Mouse (Mus musculus): ENCODE results near the gene Rasal1. TPM values are rescaled to one million over a fixed set of nuclear protein-coding genes. Genes with fewer than 3 reads are reported as not detected.

Rasal1 gene
- polyA plus RNA-seq, 1 experiment from 2014 or later = 0.27 TPM

DNA sequence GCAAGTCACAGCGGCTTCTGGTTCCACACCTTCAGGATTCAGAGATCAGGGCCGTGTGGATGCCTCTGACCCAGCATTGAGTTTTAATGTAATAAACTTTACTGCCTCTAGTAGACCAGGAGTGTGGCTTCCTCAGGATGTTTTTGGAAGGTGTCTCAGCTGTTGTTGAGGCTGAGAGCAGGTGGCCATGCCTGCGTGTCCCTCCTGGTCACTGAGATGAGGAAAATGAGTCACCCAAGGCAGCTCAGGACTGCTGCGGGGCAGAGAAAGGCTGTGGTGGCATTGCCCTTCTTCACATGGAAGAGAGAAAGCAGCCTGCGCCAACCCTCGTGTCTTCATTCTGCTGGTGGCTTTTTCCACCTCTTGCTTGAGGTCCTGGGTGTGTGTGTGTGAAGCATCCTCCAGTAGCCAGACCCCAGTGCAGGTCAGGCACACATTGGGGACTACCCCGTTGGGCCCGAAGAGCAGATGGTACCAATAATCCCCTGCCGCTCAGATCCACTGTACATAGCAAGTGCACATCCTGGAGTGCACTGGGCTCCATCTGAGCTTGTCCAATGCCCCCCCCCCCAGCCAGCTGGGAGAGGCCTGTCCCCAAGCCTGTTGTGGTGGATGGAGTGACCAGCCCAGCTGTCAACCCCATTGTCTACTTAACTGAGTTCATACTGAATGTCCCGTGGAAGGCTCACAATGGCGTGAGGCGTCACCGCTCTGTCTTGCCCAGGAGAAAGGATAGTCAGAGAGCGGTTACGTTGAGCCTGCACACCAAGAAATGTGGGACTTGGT lies 20.9 kb upstream of the Rasal1 start:
- Histone ChIP-seq H3K27ac (ENCODE audit: low read depth, low read length) (no peak overlapping the region), H3K4me2 (no peak overlapping the region), H3K4me1 (ENCODE audit: control insufficient read depth, insufficient read depth, low read length) (peaks cover 7% of the 10 kb centered on the region; the same call in 1 of the 2 replicates), H3K9ac (ENCODE audit: low read depth, low read length) (no peak overlapping the region), H3K36me3 (ENCODE audit: control insufficient read depth, insufficient read depth, low read length) (peaks cover 19% of the 10 kb centered on the region), H3K27me3 (ENCODE audit: control insufficient read depth, insufficient read depth, low read length) (peaks cover 4% of the 10 kb centered on the region), H3K9me3 (replicated peaks; ENCODE audit: control insufficient read depth, low read length) (peaks cover 5% of the 10 kb centered on the region; the same call in 1 of the 2 replicates), H3K4me3 (ENCODE audit: low read depth, low read length) (no peak overlapping the region)
- no peak for ATAC-seq (replicated peaks; ENCODE audit: insufficient number of reproducible peaks, low FRiP score, low TSS enrichment)
- 90% methylated on average over 15 of the region's 15 CpGs for WGBS (ENCODE audit: insufficient replicate concordance)

DNA sequence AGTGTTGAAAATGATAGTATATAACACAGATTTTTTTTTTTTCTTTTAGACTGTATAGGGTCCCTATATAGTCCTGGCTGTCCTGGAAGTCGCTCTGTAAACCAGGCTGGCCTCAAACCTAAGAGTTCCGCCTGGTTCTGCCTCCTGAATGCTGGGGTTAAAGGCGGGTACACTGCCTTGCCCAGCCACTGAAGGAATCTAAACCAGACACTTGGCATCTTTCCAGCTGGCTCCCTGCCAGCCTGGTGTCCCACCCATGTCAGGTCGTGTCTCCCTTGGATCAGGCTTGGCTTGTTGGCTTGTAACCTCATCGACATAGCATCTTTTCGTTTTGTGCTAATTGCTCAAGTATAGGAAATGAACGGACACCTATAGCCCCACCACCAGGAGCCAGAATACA lies 20.0 kb upstream of the Rasal1 start:
- peaks cover 19% of the 10 kb centered on the region for H3K36me3 ChIP-seq (ENCODE audit: control insufficient read depth, insufficient read depth, low read length)
- H3K9ac ChIP-seq (ENCODE audit: low read depth, low read length) = no peak overlapping the region
- ATAC-seq (replicated peaks; ENCODE audit: insufficient number of reproducible peaks, low FRiP score, low TSS enrichment) = 0 out of 2 replicates have a peak, but pooled peaks have one; percentile 5
- WGBS (ENCODE audit: insufficient replicate concordance) = 57% methylated on average over 7 of the region's 7 CpGs
- no peak overlapping the region for H3K4me2 ChIP-seq
- H3K4me3 ChIP-seq (ENCODE audit: low read depth, low read length) = no peak overlapping the region
- H3K27ac ChIP-seq (ENCODE audit: low read depth, low read length) = no peak overlapping the region
- H3K9me3 ChIP-seq (replicated peaks; ENCODE audit: control insufficient read depth, low read length) = peaks cover 5% of the 10 kb centered on the region; the same call in 1 of the 2 replicates
- peaks cover 4% of the 10 kb centered on the region for H3K27me3 ChIP-seq (ENCODE audit: control insufficient read depth, insufficient read depth, low read length)
- H3K4me1 ChIP-seq (ENCODE audit: control insufficient read depth, insufficient read depth, low read length) = peaks cover 7% of the 10 kb centered on the region; the same call in 1 of the 2 replicates

GRCm38 (mm10) chr5:120631128-120631527 lies 17.5 kb upstream of the Rasal1 start:
- no peak overlapping the region for H3K27ac ChIP-seq (ENCODE audit: low read depth, low read length)
- peaks cover 15% of the 10 kb centered on the region for H3K4me1 ChIP-seq (ENCODE audit: control insufficient read depth, insufficient read depth, low read length)
- H3K9ac ChIP-seq (ENCODE audit: low read depth, low read length) = no peak overlapping the region
- H3K27me3 ChIP-seq (ENCODE audit: control insufficient read depth, insufficient read depth, low read length) = peaks cover 4% of the 10 kb centered on the region
- peaks cover 5% of the 10 kb centered on the region; the same call in 1 of the 2 replicates for H3K9me3 ChIP-seq (replicated peaks; ENCODE audit: control insufficient read depth, low read length)
- 6% methylated on average over 29 of the region's 29 CpGs for WGBS (ENCODE audit: insufficient replicate concordance)
- ATAC-seq (replicated peaks; ENCODE audit: insufficient number of reproducible peaks, low FRiP score, low TSS enrichment) = no peak
- peak overlapping the region; percentile 25; the same call in 1 of the 2 replicates for H3K4me3 ChIP-seq (ENCODE audit: low read depth, low read length)
- H3K4me2 ChIP-seq = peak overlapping the region; percentile 66
- peaks cover 13% of the 10 kb centered on the region for H3K36me3 ChIP-seq (ENCODE audit: control insufficient read depth, insufficient read depth, low read length)

- ATAC-seq (replicated peaks; ENCODE audit: insufficient number of reproducible peaks, low FRiP score, low TSS enrichment) = no peak
- H3K27me3 ChIP-seq (ENCODE audit: control insufficient read depth, insufficient read depth, low read length) = peaks cover 4% of the 10 kb centered on the region
- peaks cover 5% of the 10 kb centered on the region; the same call in 1 of the 2 replicates for H3K9me3 ChIP-seq (replicated peaks; ENCODE audit: control insufficient read depth, low read length)
- WGBS (ENCODE audit: insufficient replicate concordance) = 86% methylated on average over 5 of the region's 5 CpGs
- peaks cover 10% of the 10 kb centered on the region for H3K36me3 ChIP-seq (ENCODE audit: control insufficient read depth, insufficient read depth, low read length)
- no peak overlapping the region for H3K27ac ChIP-seq (ENCODE audit: low read depth, low read length)
- peaks cover 15% of the 10 kb centered on the region for H3K4me1 ChIP-seq (ENCODE audit: control insufficient read depth, insufficient read depth, low read length)
- H3K4me3 ChIP-seq (ENCODE audit: low read depth, low read length) = no peak overlapping the region
- no peak overlapping the region for H3K4me2 ChIP-seq
- H3K9ac ChIP-seq (ENCODE audit: low read depth, low read length) = no peak overlapping the region
These were observed 16.7 kb upstream of the Rasal1 start for GRCm38 (mm10) chr5:120631892-120632291.

- H3K9me3 ChIP-seq (replicated peaks; ENCODE audit: control insufficient read depth, low read length) = peaks cover 5% of the 10 kb centered on the region; the same call in 1 of the 2 replicates
- no peaks in the 10 kb centered on the region for H3K36me3 ChIP-seq (ENCODE audit: control insufficient read depth, insufficient read depth, low read length)
- no peak within 1 kb of the TSS for H3K9ac ChIP-seq (ENCODE audit: low read depth, low read length)
- H3K4me3 ChIP-seq (ENCODE audit: low read depth, low read length) = no peak within 1 kb of the TSS
- no peak within 1 kb of the TSS for H3K27ac ChIP-seq (ENCODE audit: low read depth, low read length)
- WGBS (ENCODE audit: insufficient replicate concordance) = 42% methylated on average over 9 of the region's 9 CpGs
- no peak for ATAC-seq (replicated peaks; ENCODE audit: insufficient number of reproducible peaks, low FRiP score, low TSS enrichment)
- peaks cover 4% of the 10 kb centered on the region for H3K27me3 ChIP-seq (ENCODE audit: control insufficient read depth, insufficient read depth, low read length)
- H3K4me2 ChIP-seq = no peak within 1 kb of the TSS
- H3K4me1 ChIP-seq (ENCODE audit: control insufficient read depth, insufficient read depth, low read length) = peaks cover 8% of the 10 kb centered on the region
These were observed 14.5 kb upstream of the Rasal1 start, which contains the start of gene Cfap73 for GRCm38 (mm10) chr5:120634131-120634530. Gene Cfap73 (minus strand): TSS chr5:120634235.

DNA sequence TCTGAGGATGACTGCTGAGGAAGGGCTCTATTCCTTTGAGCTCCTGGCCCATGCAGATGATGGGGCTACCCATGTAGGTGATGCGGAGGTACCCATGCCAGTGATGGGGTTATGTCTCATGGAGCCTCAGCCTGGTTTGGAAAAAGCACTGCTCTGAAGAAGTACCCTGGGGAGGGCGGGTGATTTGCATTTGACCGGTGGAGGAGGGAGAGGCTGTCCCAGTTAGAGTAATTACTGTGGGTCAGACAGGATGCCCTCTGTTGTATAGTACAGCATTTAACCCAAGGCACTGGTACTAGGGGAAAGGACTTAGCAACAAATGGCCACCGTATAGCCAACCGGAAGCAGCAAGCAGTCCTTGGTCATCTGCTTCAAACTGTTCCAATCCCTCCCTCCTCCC lies 13.8 kb upstream of the Rasal1 start:
- H3K9ac ChIP-seq (ENCODE audit: low read depth, low read length) = no peak overlapping the region
- H3K27me3 ChIP-seq (ENCODE audit: control insufficient read depth, insufficient read depth, low read length) = peaks cover 4% of the 10 kb centered on the region
- H3K9me3 ChIP-seq (replicated peaks; ENCODE audit: control insufficient read depth, low read length) = peaks cover 5% of the 10 kb centered on the region; the same call in 1 of the 2 replicates
- H3K4me1 ChIP-seq (ENCODE audit: control insufficient read depth, insufficient read depth, low read length) = peaks cover 8% of the 10 kb centered on the region
- no peaks in the 10 kb centered on the region for H3K36me3 ChIP-seq (ENCODE audit: control insufficient read depth, insufficient read depth, low read length)
- no peak overlapping the region for H3K4me3 ChIP-seq (ENCODE audit: low read depth, low read length)
- H3K4me2 ChIP-seq = no peak overlapping the region
- no peak overlapping the region for H3K27ac ChIP-seq (ENCODE audit: low read depth, low read length)
- no peak for ATAC-seq (replicated peaks; ENCODE audit: insufficient number of reproducible peaks, low FRiP score, low TSS enrichment)
- 57% methylated on average over 5 of the region's 5 CpGs for WGBS (ENCODE audit: insufficient replicate concordance)

DNA sequence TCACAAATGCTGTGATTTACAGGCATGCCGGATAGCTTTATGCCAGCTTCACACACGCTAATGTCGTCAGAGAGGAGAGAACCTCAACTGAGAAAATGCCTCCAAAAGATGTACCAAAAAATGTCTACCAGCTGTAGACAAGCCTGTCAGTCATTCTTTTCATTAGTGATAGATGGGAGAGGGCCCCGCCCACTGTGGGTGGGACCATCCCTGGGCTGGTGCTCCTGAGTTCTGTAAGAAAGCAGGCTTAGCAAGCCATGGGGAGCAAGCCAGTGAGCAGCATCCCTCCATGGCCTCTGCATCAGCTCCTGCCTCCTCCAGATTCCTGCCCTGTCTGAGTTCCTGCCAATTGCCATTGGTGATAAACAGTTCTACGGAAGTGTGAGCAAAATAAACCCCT lies 13.0 kb upstream of the Rasal1 start:
- H3K4me1 ChIP-seq (ENCODE audit: control insufficient read depth, insufficient read depth, low read length) = peaks cover 8% of the 10 kb centered on the region
- H3K9ac ChIP-seq (ENCODE audit: low read depth, low read length) = no peak overlapping the region
- H3K4me2 ChIP-seq = no peak overlapping the region
- peaks cover 5% of the 10 kb centered on the region; the same call in 1 of the 2 replicates for H3K9me3 ChIP-seq (replicated peaks; ENCODE audit: control insufficient read depth, low read length)
- 78% methylated on average over 5 of the region's 5 CpGs for WGBS (ENCODE audit: insufficient replicate concordance)
- ATAC-seq (replicated peaks; ENCODE audit: insufficient number of reproducible peaks, low FRiP score, low TSS enrichment) = no peak
- no peaks in the 10 kb centered on the region for H3K27me3 ChIP-seq (ENCODE audit: control insufficient read depth, insufficient read depth, low read length)
- H3K27ac ChIP-seq (ENCODE audit: low read depth, low read length) = no peak overlapping the region
- H3K36me3 ChIP-seq (ENCODE audit: control insufficient read depth, insufficient read depth, low read length) = no peaks in the 10 kb centered on the region
- no peak overlapping the region for H3K4me3 ChIP-seq (ENCODE audit: low read depth, low read length)

DNA sequence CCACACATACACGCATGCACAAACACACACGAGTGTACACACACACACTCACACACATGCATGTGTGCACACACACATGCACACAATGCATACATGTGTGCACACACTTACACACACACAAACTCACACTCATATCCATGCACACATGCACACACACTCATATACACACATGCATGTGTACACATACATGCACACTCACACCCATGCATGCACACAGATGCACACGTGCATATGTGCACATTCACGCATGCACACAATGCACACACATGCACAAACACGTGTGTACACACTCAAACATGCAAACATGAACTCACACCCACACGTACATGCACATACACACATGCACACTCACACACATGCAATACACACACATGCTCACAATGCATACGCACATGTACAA lies 8.5 kb upstream of the Rasal1 start:
- no peaks in the 10 kb centered on the region for H3K9me3 ChIP-seq (replicated peaks; ENCODE audit: control insufficient read depth, low read length)
- no peak for ATAC-seq (replicated peaks; ENCODE audit: insufficient number of reproducible peaks, low FRiP score, low TSS enrichment)
- 84% methylated on average over 7 of the region's 7 CpGs for WGBS (ENCODE audit: insufficient replicate concordance)
- no peaks in the 10 kb centered on the region for H3K27me3 ChIP-seq (ENCODE audit: control insufficient read depth, insufficient read depth, low read length)
- H3K4me3 ChIP-seq (ENCODE audit: low read depth, low read length) = no peak overlapping the region
- no peak overlapping the region for H3K27ac ChIP-seq (ENCODE audit: low read depth, low read length)
- H3K4me1 ChIP-seq (ENCODE audit: control insufficient read depth, insufficient read depth, low read length) = peaks cover 3% of the 10 kb centered on the region; the same call in 1 of the 2 replicates
- H3K36me3 ChIP-seq (ENCODE audit: control insufficient read depth, insufficient read depth, low read length) = no peaks in the 10 kb centered on the region
- H3K9ac ChIP-seq (ENCODE audit: low read depth, low read length) = no peak overlapping the region
- H3K4me2 ChIP-seq = no peak overlapping the region

All from heart, embryonic 11.5 days (tissue).